Mouse (Mus musculus) liver (tissue): ENCODE measurements around the gene Mllt1.

Source experiments
- DNase-seq: peaks from one replicate; pipeline ENCODE4 v3.0.0-alpha.2; 2020; ENCODE audit warnings: mixed read lengths

Gene Mllt1

DNA sequence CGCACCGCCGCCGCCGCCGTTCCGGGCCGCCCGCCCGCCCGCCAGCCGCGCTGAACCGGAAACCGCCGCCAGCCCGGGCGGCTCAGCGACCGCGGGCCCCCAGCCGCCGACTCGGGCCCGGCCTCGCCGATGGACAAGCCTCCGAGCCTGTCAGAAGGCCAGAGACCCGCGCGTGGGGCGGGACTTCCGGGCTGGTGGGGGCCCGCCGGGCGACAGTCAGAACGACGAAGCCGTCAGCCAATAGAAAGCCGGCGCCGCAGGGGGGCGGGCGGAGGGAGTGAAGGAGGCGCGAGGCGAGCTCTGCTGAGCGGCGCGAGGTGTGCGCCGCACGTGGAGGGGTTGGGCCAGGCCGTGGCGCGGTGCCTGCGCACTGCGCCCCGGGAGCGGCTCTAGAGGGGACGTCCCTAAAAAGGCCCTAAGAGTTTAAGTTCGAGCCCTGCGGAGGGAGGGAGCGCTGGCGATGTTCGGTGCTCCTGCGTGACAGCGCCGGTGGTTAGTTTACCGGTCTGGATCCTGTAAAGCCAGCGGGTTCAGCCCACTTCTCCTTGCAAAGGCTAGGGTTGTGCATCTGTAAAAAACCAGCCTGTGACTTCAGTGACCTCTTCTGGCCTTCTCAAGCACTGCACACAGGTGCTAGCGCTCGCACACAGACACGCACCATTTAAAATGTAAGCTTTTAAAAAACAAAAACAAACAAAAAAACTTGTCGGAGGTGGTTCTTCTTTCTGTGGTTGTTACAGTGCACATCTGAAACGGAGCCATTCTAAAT is at the start of gene Mllt1:
TSS of gene Mllt1 (minus strand) at position 53 of the 769 bp plus-strand sequence.
- peak; percentile 98 for DNase-seq

DNA sequence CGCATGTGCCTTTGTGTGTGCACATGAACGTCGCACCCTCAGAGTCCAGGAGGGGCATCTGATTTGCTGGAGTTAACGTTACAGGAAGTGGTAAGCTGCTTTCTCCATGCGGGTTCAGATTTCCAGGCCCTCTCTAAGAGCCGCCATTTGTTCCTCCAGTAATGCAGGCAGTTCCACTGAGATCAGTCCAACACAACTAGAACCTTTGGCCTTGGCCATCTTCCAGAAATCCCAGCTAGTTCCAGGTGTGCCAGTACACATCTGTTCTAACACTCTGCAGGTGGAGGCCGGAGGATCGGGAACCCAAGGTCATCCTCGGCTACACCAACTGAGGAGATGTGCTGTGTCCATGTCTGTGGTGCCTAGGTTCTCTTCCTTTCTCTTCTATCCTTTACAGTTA is 49.7 kb upstream of the Mllt1 start:
- no peak for DNase-seq

DNA sequence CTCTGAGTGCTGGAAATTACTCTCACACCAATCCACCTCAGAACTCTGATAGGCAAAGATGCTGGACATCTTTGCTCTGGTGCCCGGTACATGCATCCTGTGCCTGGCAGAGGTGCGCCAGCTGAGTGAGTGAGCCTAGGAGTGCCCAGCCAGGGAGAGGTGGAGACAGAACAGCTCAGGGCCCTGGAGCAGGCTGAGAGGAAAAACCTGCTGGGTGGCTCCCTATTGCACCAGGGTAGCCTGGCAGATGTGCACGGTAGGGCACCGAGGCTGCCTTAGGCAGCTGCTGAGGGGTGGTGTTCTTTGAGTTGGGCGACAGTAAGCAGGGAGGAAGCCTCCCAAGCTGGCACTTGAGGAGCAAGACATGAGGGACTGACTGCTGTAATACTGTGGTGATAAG is 46.8 kb upstream of the Mllt1 start, which contains the start of gene Acer1:
TSS of gene Acer1 (minus strand) at position 114 of the 400 bp plus-strand sequence.
- no peak for DNase-seq

DNA sequence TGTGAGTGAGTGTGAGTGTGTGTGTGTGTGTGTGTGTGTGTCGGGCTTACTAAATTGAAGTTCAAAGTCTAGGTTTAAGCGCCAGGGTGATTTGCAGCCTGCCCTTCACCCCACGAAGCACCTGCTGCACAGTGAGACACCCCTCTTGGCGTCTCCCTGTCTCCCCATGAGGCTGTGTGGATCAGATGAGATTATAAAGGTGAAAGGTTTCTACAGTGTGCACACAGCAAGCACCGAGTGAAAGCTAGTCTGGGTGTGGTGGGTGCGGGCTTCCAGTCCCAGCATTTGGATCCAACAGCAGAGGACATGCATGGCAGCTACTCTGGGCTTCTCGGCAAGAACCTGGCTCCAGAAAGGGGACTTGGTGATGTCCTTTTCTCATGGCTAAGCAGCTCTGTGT is 45.8 kb upstream of the Mllt1 start:
- DNase-seq: no peak

GRCm38 (mm10) chr17:56979524-56979923 is 44.3 kb upstream of the Mllt1 start:
- DNase-seq: no peak

- DNase-seq: no peak
Measured at GRCm38 (mm10) chr17:56976531-56977390, 41.5 kb upstream of the Mllt1 start.

DNA sequence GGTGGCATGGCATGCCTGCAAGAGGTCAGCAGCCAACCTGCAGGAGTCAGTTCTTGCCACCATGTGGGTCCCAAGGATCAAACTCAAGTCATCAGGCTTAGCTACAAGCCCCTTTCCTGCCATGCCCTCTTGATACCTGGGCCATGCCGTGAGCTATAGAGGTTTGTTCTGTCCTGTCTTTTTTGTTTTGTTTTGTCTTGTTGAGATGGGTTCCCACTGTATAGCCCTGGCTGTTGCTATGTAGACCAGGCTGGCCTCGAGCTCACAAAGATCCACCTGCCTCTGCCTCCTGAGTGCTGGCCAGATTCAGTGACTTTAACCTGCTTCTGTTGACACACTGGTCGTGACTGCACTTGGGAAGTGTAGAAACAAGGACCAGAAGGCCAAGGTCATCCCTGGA is 40.2 kb upstream of the Mllt1 start:
- DNase-seq: no peak

GRCm38 (mm10) chr17:56974708-56975240 is 39.6 kb upstream of the Mllt1 start:
- no peak for DNase-seq

- peak; percentile 33 for DNase-seq
Measured at GRCm38 (mm10) chr17:56973956-56974707, 38.9 kb upstream of the Mllt1 start.

DNA sequence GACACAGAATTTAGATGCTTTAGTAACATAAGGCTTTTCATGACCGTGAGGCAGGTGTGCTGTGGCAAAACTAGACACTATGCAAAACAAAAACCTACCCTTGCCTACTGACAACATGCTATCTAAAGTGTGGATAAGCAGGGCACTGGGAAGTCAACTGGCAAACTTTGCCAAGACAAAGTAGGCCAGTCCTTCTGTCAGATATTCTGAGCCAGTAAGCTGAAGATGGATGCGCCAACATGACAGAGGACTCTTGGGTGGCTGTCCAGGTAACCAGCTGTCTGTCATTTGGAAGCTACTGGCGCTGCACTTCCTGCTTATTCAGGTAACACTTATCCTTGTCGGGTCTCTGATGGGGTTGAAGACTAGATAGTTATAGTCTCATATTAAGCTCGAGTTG is 34.9 kb upstream of the Mllt1 start:
- DNase-seq: no peak

DNA sequence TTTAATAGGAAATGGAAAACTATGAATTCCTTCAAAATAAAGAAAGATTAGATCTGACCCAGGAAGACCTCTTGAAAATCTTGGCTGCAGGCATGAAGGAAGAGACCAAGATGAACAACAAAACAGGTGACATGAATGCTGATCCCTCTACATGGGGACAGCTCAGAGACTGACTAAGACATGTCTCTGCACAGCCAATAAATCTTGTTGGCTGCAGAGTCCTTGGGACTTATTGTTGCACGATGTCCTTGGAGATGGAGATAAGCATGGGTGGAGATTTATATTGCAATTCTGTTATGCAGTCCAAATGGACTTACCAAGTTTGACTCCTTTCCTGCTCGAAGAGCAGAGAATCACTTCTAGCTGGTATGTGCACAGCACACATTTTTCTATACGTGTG is 34.1 kb upstream of the Mllt1 start:
- no peak for DNase-seq

DNA sequence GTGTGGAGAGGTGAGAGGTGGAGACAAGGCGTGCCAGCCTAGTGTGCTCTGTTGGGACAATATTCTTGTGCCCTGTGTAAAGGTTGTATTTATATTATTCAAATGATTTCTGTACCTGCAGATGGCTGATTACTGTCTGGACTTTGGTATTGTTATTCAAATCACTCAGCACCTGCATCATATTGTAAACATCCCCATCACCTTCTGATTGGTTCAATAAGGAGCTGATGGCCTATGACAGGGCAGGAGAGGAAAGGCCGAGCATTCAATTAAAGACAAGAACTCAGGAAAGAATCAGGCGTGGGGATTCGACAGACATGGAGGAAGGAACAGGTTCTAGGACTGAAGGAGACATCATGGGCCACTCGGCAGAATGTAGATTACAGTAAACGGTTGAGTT is 28.4 kb upstream of the Mllt1 start:
- no peak for DNase-seq

DNA sequence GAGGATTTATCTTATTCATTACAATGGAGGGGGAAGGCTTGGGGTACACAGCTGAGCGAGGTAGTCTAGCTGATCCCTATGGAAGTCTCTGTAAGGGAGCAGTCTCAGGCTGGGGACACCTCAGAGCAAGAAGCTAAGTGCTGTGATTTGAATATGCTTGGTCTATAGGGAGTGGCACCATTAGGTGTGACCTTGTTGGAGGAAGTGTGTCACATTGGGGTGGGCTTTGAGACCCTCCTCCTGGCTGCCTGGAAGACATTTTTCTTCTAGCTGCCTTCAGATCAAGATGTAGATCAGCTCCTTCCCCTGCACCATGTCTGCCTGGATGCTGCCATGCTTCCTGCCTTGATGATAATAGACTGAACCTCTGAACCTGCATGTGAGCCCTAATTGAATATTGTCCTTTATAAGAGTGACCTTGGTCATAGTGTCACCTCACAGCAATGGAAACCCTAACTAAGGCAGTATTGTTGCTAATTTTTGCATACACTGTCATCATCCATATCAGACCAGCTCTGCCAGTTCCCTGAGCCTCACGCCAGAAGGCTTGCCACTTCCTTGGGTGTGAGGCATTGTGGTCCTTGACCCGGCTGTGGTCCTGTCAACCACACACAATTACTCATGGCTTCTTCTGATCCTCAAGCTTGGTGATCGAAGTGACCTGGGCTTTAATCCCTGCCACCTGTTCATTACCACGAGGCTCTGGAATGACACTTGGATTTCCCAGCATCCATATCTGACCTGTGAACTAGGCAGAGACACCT is 27.6 kb upstream of the Mllt1 start:
- no peak for DNase-seq

DNA sequence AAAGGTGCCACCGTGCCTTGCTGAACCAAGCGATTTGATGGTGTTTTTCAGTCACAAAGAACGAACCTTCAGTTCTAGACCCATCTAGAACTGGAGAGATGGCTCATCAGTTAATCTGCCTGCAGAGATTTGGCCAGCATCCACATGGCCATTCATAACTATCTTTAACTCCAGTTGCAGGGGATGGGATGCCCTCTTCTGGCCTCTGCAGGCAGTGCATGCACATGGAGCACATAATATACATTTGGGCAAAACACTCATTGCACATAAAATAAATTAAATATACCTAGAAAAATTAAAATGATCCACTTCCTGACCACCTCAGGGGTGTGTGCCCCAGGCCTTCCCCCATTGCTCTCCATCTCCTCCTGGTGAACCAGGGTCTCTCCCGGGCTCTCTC is 26.7 kb upstream of the Mllt1 start:
- no peak for DNase-seq

DNA sequence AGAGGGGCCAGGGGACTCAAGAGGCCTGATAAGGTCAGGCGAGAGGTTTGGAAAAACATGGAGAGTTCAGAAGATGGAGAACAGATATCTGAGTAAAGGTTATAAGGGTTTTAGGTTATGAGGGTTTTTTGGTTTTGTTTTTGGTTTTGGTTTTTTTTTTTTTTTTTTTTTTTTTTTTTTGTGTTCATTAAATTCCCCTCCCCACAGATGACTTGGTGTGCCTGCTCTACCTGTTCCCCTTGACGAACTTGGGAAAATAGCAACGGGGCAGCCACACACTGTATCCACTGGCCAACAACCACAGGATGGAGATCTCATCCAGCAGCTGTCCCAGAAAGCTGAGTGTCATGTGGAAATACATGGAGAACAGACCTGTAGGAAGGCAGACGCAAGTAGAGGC is 23.5 kb upstream of the Mllt1 start:
- DNase-seq: no peak

GRCm38 (mm10) chr17:56957763-56958429 is 22.7 kb upstream of the Mllt1 start:
- DNase-seq: peak; percentile 86

- DNase-seq: no peak
Measured at GRCm38 (mm10) chr17:56954871-56955270, 19.7 kb upstream of the Mllt1 start.

- DNase-seq: no peak
Measured at GRCm38 (mm10) chr17:56952639-56953038, 17.4 kb upstream of the Mllt1 start.

- peak; percentile 72 for DNase-seq
Measured at GRCm38 (mm10) chr17:56950915-56951314, 15.7 kb upstream of the Mllt1 start.

DNA sequence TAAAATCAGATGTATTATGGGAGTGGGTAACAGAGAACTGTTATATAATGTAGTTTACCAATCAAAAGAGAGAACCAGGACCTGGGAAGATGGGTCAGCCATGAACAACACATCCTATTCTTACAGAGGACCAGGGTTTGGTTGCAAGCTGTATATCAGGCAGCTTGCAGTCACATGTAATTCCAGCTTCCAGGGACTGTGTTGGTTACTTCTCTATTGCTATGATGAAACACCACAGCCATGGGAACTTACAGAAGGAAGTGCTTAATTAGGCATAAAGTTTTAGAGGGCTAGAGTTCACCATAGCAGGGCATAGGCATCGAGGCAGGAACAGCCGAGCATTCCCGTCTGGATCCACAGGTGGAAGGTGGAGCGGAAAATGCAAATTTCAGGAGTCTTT is 3.5 kb upstream of the Mllt1 start:
- DNase-seq: no peak

- no peak for DNase-seq
Measured at GRCm38 (mm10) chr17:56936731-56937130, 1.5 kb upstream of the Mllt1 start.
